Mouse (Mus musculus) c-Kit-positive CD71-positive TER-119-negative erythroid progenitor cells, embryonic 14.5 days (primary cell): ENCODE measurements around the gene Tes3-ps.

Source experiments
- DNase-seq: peaks from one replicate; pipeline ENCODE4 v3.0.0-alpha.2; 2013; ENCODE audit warnings: low read depth

The Tes3-ps gene

DNA sequence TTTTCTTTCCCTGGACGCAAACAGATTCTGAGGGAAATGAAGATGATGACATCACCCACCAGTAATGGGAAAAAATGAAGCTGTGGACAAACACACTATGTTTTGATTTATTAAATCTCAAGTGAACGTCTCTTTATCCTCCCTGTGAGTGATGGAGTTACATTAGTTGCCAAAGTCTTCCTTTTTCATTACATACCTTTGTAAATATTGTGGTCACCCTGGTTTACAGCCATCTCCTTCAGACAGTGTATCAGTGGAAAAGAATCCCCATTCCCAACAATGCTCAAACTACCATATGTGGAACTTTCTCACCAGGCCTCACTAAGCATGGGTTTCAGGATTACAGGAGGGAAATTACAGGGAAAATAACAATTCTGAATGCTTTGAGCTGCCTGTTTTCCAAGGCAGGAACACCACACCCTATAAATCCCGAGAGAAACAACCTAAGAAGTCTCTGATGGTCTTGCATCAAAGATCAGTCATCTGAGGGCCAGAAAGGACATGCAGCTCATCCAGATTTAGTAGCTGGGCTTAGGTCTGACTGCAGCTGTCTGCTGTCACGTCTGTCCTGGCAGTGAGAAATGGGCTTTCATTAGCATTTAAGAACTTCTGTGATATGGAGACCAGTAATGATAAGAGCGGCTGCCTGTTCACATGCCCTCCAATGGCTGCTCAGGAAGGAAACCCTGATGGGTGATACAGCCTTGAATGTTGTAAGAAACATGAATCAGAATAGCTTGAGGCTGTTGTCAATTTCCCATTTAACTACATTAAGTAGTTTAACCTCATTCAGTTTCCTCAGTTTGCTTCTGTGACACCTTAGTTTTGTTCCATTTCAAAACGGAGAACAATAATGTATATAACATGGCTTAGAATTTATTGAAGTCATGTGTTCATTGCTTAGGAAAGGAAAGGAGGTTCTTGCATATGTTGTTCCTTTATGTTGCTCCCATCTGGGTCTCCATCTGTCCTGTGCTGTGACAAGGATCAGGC, at the start of gene Tes3-ps:
Tes3-ps (plus strand) TSS at position 943 of the 993 bp plus-strand sequence.
- no peak for DNase-seq

DNA sequence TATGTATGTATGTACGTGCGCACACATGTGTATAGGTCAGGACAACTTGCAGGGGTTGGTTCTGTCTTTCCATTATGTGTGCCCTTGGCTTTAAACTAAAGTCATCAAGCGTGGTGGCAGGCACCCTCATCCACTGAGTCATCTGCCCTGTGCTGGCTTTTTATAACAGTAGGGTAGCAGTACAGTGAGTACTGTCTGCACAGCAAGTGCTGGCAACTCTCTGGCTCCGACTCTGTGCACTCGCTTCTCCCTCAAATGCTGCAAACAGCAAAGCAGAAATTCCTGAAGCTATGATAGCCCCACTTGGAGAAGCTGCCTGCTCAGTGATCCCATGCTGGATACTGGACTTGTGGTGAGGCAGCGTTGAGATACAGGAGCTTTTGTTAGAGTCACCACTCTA, 48.7 kb upstream of the Tes3-ps start:
- no peak for DNase-seq

DNA sequence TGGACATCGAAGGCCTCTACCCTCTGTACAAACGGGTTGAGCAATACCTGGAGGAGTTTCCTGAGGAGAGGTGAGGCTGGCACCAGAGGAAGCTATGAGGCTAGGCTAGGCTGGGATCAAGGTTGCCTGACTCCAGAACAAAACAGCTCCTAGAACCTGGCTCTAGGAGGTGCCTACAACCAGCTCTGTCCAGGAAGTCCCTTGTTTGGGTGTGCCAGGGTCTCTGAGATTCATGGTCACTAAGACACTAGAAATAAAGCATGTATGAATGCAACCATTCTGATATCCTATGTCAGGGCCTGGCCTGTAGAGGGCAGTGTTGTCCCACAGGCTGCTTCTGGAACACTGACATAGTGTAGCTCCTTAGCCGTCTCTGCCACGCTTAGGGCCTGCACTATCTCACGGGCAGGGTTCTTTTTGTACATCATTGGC, 43.8 kb upstream of the Tes3-ps start:
- peak; percentile 69 for DNase-seq

DNA sequence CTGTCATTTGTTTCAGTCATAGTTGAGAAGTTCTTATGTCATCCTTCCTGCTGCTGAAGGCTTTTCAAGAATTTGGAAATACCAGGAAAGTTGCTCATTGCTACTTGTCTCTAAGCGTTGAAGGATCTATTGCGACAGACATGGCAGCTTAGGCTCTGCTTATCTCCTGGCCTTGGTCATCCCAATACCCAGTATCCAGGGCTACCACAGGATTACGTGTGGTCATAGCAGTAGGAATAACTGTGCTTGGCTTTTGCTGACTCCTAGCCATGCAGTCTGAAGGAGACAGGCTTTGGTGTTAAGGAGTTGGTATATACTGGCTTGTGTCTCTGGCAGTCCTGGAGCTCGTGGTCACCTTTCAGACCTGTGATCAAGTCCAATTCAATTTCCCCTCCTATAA, 32.8 kb upstream of the Tes3-ps start:
- no peak for DNase-seq

DNA sequence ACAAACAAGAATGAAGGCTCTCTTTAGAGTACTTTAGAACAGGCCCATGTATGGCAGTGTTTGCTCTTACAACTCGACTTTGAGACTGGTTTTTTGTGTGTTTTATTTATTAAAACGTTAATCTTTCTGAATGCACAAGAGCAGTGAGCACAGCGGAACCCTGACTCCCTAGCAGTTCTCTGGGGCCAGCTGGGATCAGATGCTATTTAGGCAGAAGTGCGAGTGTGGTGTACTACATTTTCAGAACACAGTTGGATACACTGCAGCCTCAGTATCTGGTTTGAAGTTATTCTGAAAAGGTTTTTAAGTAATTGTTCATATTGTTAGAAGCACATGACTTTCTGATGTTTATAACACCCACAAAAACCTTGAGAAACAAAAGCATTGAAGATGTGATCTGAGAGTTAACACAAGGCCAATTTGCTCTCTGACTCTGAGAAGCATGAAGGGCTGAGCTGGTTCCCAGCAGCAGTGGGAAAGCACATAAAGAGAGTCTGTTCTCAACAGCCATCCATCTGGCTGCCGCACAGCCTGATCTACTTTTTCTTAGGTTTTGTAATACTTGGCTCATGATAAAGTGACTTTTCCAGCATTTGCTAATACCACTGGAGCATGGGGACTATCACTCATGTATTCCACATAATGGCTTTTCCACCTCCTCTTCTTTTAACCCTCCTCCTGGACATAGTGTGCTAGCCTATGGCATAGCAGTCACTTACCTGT, 32.3 kb upstream of the Tes3-ps start:
- no peak for DNase-seq

DNA sequence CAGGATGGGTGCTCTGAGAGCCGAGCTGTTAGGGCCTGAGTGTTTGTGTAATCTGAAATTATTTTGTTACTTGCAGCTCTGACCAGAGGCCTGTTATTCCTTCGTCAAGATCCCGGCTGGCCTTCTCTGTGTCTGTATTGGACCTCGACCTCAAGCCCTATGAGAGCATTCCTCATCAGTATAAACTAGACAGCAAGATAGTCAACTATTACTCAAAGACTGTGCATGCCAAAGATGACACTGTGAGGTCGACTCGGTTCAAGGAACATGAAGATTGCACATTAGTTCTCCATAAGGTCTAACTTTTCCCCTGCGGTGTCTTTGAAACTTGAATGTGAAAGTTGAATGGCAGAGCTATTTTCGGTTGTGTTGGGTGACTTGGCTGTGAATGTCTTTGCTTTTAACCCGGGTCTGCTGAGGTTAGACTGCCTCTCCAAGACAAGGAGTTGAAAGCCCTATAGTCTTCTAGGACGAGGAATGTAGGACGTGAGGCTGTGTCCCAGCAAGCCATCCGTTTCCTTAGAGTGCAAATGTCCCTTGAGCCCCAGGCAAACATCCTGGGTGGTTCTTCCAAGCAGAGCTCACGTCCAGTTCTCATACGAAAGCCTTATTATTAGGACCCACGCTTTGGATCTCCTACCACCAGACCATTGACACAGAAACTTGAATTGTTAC, 31.5 kb upstream of the Tes3-ps start:
- DNase-seq, result no peak

DNA sequence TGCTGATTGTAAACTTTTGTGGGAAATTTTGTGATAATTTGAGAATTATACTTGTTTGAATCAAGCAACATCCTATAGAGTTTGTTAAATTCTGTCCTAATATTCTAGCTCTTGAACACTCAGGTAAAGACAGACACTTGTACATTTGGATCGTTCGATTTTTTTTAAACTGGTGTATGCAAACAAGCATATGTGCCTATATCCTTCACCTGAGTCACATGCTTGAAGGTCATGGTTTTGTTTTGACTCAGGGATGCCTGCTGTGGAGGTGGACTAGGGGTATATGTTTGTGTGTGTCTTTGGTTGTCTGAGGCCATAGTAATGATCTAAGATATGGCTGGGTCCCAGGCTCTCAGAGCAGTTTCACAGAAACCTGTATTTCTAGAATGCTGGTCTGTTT, 30.2 kb upstream of the Tes3-ps start:
- no peak for DNase-seq

DNA sequence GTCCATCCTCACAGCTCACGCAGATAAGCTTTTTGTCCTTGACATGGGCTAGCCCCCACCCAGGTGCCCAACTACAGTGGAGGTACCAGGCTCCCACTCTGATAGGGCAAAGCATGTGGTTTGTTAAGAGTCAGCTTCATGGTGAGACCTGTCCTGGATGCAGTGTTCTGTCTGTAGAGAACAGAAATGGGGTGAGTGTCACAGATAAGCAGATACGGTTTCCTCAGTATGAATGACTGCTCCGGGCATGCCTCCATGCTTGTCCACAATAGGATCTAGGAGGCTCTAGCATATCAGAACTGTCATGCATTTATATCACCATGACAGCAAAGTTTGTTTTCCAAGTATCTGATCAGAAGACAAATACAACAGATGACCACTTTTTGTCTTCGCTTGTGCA, 27.2 kb upstream of the Tes3-ps start:
- peak; percentile 35 for DNase-seq

DNA sequence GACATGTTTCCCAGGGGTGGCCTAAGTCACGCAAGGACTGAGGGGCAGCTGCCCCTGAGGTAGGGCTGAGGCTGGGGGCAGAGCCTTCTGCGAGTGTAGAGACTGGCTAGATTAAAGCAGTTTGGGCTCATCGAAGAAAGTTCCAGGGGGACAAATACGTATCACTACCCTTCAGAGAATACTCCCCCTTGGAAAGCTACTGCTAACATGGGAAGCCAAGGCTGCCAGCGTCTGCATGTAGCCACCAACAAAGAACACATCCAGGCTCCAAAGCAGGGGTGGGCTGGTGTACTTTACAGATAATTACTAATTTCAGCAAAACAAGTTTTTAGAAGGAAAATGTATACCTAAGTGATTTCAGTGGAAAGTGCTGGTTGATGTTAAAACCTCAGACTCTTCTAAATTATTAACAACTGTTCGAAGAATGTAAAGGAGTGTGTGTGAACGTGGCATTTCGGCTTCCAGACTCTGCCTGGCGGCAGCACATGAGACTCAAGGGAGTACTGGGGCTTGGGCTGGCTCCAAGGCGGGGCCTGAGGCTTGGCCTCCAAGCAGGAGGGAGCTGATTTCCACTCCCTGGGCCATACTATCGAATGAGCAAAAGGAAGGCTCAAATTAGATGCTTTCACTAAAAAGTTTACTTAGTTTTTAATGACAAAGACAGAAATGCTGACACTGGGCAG, 26.6 kb upstream of the Tes3-ps start:
- DNase-seq, result no peak

DNA sequence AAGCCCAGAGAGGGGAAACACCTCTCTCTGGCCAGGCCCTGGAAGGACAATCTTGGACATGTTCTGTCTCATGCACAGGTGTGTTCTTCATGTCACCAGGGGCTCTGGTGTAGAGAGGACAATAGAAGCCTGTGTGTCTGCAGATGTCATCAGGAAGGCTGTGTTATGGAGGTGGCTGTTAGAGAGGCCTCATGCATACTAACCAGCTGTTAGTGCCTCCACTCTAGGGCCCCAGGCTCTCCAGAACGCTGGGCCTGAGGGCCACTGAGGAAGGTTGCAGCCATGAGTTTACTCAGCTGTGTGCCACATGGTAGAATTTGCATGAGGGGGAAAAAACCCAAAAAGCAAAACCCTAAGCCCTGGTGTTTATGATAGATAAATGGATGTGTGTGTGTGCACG, 25.5 kb upstream of the Tes3-ps start:
- DNase-seq, result no peak

DNA sequence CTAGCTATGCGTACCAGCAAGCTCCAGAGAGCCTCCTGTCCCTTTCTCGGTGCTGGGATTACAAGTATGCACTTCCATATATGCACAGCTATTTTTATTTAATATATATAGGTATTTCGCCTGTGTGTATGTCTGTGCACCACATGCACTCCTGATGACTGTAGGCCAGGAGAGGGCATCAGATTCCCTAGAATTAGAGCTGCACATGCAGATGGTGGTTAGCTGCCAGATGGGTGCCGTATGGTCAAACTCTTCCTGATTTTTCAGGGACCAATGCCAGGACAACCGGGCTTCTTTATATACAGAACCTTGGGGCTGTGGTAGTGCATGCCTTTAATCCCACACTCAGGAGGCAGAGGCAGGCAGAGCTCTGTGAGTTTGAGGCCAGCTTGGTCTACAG, 24.1 kb upstream of the Tes3-ps start:
- no peak for DNase-seq

DNA sequence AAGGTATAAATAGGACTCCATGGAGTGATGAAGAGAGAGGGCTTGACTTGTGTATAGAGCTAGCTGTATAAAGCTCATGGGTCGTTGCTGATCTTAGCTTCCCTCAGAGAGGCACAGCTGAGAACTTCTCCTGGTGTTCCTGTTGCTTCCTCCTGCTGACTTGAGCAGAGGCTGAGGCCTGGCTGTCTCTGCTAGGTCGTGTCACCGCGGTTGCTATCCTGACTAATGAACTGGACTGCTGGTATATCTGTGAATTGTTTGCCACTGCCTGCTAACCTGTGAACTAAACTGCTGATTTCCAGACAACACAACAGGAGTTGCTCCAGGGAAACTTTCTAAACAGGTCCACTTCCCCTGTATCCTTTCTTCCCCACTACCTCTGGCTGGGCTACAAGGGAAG, 22.8 kb upstream of the Tes3-ps start:
- DNase-seq, result no peak

DNA sequence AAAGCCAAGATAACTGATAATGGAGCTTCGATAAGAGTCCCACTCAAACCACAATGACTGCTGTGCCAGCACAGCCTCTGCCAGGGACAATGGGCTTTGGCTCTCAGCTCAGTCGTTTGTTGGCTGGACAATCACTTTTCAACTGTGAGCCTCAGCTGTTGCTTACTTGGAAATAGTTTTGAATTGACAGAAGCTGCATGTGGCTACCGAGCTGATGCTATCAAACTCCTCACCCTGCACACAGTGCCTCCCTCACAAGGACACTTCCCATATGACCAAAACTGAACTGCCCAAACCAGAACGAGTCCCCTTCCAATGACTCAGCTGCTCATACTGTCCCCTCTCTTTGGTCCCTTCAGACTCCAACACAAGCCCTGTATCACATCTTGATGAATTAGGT, 22.3 kb upstream of the Tes3-ps start:
- DNase-seq, result no peak

DNA sequence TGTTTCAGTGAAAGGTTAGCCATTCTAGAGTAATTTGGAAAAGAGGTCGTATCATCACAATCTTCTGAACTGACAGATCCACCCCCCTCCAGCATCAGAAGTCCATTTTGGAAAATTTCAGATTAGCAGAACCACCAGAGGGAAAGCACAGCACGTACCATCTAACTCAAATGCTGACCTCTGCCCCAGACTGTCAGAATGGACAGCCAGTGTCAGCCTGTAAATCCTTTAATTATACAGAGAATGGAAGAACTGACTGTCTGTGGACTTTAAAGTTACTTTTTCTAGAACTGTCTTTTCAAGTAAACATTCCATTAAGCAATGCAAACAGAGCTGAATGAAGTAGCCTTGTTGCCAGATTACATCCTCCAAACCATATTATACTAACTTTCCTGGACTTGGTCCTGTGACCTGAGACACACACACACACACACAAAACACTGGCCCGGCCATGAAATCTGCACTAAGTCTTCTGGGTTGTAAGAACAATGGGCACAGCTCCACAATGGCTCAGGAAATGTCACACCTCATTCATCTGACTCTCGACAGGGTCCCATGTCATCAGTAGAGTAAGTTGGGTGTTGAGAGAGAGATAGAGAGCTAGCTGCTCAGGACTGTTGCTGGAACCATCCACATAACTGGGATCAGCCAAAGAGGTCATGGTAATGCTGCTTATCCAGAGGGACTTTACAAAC, 21.0 kb upstream of the Tes3-ps start:
- DNase-seq, result no peak

DNA sequence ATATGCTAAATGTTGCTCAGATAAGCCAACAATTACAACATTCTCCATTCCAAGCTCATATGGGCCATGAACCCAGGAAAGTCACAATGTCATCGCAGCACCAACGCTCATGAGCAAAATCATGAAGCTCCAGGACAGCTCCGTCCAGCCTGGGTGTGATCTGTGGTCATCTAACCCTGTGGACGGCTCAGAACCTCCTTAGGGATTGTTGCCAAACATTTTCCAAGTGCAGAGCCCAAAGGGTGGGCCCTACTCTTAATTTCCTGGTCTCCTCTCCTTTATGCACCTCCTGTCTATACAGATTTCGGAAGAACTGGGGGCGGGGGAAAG, 20.5 kb upstream of the Tes3-ps start:
- no peak for DNase-seq

DNA sequence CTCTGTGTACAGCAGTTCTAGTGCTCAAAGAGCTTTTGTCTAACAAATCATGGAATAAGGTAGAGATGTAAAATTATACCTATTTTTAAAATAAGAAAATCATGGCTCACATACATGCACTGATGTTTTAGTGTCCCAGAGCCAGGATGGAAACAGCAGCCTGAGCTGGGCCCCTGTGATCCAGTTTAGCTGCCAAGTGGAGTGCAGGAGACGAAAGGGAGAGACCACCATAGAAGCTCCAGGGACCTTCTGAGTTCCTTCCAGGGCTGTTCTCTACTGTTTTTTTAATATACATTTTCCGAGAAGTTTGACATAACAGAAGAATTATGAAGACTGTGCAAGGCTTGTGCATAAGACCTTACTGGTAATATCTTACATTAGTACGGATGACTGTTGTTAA, 15.2 kb upstream of the Tes3-ps start:
- DNase-seq, result no peak

DNA sequence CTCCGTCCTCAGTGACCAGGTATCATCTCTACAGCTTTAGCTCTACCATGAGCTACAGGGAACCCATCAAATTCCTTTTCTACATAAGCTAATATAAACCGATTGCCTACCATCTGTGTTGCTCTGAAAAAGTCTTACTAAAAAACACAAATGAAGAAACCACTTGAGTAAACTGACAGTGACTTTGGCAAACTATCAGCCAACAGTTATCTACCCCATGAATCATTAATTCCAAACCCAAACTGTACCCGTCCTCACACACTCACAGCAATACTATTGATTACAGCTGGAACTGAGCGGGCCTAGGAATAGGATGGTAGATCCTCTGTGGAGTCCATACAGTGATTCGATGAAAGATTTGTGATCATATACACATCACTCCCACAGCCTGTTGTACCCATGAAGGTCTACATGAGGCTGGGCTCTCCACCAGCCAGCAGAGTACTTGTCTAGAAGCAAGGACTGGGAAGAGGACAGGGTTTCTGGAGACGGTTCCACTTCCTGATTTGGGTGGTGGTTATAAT, 14.2 kb upstream of the Tes3-ps start:
- DNase-seq, result no peak

DNA sequence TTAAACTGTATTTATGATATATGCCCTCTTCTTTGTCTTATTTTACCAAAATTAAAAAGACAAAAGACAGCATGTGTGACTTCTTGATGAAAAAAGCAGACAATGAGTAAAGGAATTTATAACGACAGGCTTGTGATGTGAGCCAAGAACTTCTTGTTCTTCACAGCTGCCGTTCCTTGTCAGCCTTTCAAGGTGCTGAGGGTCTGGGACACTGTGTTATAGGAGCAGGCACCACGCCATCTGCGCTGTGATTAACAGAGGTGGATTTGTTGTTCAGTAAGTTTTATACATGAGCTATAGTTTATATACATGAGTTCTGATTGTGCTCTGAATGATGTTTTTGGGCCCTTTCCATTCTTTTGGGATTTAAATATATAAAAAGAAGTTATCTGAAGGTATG, 13.7 kb upstream of the Tes3-ps start:
- no peak for DNase-seq

DNA sequence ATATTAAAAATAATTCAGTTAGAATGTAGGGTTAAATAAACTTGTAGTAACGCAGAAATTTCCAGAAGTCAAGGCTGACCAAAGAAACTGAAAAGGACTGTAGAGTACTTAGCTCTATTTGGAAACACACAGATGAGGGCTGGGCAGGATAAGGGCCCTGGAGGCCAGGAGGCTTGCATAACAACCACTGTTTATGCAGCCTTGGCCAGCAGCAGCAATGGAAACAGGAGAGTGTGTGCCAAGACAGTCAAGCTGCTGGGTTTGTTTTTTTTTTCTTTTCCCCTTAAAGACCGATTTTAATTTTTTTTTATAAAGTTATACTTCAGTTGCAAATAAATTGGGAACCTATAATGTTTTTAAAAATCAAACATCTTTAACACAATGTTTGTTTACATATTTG, 13.1 kb upstream of the Tes3-ps start:
- no peak for DNase-seq

DNA sequence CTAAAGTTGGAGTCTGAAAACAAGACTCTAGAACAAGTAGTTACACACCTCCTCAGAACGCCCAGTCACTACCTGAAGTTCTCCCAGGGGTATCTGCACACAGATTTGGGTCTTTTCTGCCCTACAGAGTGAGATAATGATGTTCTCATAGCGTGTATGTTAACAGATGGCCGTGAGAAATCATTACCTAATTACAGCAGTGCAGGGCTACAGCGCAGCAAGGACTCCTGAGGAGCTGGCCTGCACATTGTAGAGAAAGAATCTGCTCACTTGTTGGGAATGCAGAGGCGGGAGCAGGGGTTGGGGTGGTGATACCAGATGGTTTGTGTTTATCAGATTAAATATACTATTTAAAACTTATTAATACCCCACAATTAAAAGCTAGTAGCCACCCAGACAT, 12.6 kb upstream of the Tes3-ps start:
- DNase-seq, result no peak

DNA sequence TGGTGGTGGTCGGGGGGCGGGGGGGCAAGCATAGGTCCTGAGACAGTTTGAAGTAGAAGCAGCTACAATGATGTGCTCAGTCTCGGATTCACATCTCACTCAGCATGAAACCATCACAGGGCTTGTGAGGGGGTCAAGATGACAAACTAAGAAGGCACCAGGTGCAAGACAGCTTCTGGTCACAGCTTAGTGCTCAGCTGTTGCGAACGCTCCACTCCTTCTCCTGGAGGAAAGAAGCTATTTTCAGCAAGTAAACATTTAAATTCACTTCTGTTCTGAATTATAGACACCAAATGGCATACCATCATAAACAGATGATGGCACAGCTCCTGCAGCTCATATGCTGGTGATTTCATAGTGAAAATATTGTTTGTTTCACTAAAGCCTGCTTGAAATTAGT, 7.7 kb upstream of the Tes3-ps start:
- no peak for DNase-seq
